Mouse (Mus musculus) kidney, adult 2 months (tissue): ENCODE measurements around the gene Gm26620. TPM values are rescaled to one million over a fixed set of nuclear protein-coding genes. Genes with fewer than 3 reads are reported as not detected.

Experiments used
- DNase-seq: peaks from one replicate; pipeline ENCODE4 v3.0.0; 2021
- H3K27ac ChIP-seq: fragments of 200-500 bp; 2 replicates; pipeline ENCODE4 v1.5.1; 2012; ENCODE audit warnings: low read depth, low read length, control low read depth, inconsistent platforms; ENCODE audit not compliant: insufficient read depth
- H3K27me3 ChIP-seq: fragments of 200-500 bp; replicated peaks from 2 replicates; pipeline ENCODE4 v1.6.1; 2012; ENCODE audit warnings: mild to moderate bottlenecking, moderate library complexity, low read length, inconsistent platforms; ENCODE audit not compliant: control insufficient read depth, insufficient read depth
- H3K36me3 ChIP-seq: fragments of 200-500 bp; 2 replicates; pipeline ENCODE4 v1.6.1; 2012; ENCODE audit warnings: mild to moderate bottlenecking, moderate library complexity, low read length, inconsistent platforms; ENCODE audit not compliant: control insufficient read depth, insufficient read depth
- H3K4me1 ChIP-seq: fragments of 200-500 bp; 2 replicates; pipeline ENCODE4 v1.6.1; 2011; ENCODE audit warnings: low read length; ENCODE audit not compliant: control insufficient read depth, insufficient read depth
- H3K4me3 ChIP-seq: fragments of 200-500 bp; 2 replicates; pipeline ENCODE4 v1.5.1; 2011; ENCODE audit warnings: mild to moderate bottlenecking, low read depth, low read length, control low read depth; ENCODE audit not compliant: insufficient read depth
- CTCF ChIP-seq: fragments of 200-500 bp; conservative IDR thresholded peaks from 2 replicates; pipeline ENCODE4 v1.5.1; 2011; ENCODE audit warnings: low read depth, mild to moderate bottlenecking, control low read depth, low read length, moderate library complexity, mixed read lengths; ENCODE audit not compliant: insufficient read depth, insufficient read length
- POLR2A ChIP-seq: fragments of 200-500 bp; IDR thresholded peaks from one replicate; pipeline ENCODE4 v1.6.1; 2011; ENCODE audit warnings: low read depth, low read length, control low read depth
- WGBS: fragments of 180-500 bp; shearing (Covaris S2); methylation state at CpG from one replicate; pipeline ENCODE4 v1.1.7; 2018; 5-methylcytosine and 5-hydroxymethylcytosine counted together
- polyA plus RNA-seq: library from polyadenylated mRNA; depleted of rRNA; stranded (reverse); fragments of >200 nt; gene quantifications from 2 replicates; pipeline ENCODE4 v1.2.3, GENCODE M21; 2012

The Gm26620 gene
- polyA plus RNA-seq, 1 experiment: 0.75 TPM

- 79% methylated on average over 11 of the region's 11 CpGs for WGBS
- Histone ChIP-seq H3K4me3 (no peak overlapping the region), H3K4me1 (peaks cover 3% of the 10 kb centered on the region; the same call in 1 of the 2 replicates), H3K27ac (no peak overlapping the region), H3K36me3 (no peaks in the 10 kb centered on the region), H3K27me3 (peaks cover 2% of the 10 kb centered on the region)
- TF ChIP-seq CTCF: no peak
- no peak for TF ChIP-seq POLR2A
- DNase-seq: no peak
Measured at GRCm38 (mm10) chr1:170911907-170912660, 27.2 kb downstream of the Gm26620 start.

DNA sequence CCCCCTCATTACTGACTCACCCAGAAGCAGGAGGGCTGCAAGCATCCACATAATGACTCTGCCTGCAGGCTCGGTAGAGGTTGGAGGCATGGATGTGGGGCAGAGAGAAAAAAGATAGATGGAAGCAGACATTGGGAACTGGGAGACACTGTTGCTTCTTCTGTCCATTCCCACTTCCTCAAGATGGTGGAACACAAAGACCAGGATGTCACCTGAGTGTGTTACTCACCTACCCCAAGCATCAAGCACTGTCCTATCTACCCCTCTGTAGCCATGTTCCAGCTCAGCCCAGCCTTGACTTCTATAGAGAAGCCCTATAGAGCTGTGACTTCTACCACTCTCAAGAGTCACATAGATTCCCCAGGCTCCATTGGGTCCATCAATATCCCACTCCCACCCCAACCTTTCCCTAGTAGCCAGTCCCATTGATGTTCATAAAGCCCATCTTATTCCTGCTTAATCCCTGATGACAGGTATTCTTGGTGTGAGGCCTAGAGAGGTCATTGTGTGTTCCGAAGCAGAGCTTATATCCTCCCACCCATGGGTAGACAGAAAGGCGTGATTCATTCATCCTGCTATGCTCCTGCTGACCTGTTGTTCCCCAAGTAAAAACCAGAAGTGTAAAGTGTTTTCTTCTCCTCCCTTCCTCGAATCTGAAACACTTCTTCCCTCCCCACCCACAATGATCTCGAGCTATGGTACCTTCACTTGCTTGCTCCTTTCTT, 28.2 kb downstream of the Gm26620 start, which contains the start of gene Fcrlb:
Fcrlb (minus strand) TSS at position 51 of the 725 bp plus-strand sequence.
- 76% methylated on average over 5 of the region's 5 CpGs for whole genome bisulfite sequencing
- no peak for DNase-seq
- H3K27ac ChIP-seq: no peak within 1 kb of the TSS
- TF ChIP-seq POLR2A (no peak), CTCF (no peak)
- no peaks in the 10 kb centered on the region for H3K36me3 ChIP-seq
- peaks cover 3% of the 10 kb centered on the region; the same call in 1 of the 2 replicates for H3K4me1 ChIP-seq
- H3K27me3 ChIP-seq: no peaks in the 10 kb centered on the region; the same call in 1 of the 2 replicates
- H3K4me3 ChIP-seq: no peak within 1 kb of the TSS

DNA sequence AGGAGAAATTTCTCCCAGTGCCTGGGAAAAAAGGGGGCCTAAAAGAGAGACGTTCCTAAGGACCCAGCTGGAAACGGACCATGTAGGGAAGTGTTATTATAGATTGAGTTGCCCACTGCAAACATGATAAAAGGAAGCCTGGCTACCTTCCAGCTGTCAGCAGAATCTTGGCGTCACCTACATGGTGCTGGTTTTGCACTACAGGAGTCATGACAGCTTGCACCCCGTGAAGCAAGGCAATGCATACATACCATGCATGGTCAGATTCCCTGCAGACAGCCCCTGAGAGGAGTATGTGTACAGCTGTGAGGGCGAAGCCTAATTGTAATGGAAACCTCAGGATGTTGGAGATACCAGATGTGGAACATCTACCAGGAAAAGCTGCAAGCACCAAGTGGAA, 30.8 kb downstream of the Gm26620 start:
- H3K36me3 ChIP-seq: no peaks in the 10 kb centered on the region
- 76% methylated on average over 5 of the region's 5 CpGs for WGBS

DNA sequence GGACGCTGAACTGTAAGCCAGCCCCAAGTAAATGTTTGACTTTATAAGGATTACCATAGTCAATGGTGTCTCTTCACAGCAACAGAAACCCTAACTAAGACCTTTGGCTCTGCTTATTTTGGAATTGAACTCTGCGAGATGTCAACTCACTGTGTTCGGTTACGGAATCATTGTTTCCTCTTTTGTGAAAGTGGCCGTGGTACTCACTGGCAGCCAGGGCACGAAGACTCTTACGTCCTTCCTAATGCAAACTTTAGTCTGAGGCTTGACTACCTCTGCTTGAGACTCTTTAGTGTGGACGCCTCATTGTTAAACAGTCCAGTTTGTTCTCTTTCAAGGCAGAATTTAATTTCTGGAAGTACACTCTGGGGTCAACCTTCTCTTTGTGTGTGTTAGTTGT, 34.4 kb downstream of the Gm26620 start:
- Histone ChIP-seq H3K4me1 (no peaks in the 10 kb centered on the region), H3K4me3 (no peak overlapping the region), H3K27me3 (no peaks in the 10 kb centered on the region), H3K27ac (no peak overlapping the region), H3K36me3 (no peaks in the 10 kb centered on the region)
- WGBS: 87% methylated on average over 8 of the region's 8 CpGs
- DNase-seq: no peak
- TF ChIP-seq POLR2A (no peak), CTCF (no peak)

More for the DNA sequence above, 30.8 kb downstream of the Gm26620 start:
- no peak for TF ChIP-seq POLR2A
- TF ChIP-seq CTCF: no peak
- no peaks in the 10 kb centered on the region for H3K4me1 ChIP-seq
- no peaks in the 10 kb centered on the region for H3K27me3 ChIP-seq
- no peak for DNase-seq
- no peak overlapping the region for H3K4me3 ChIP-seq
- no peak overlapping the region for H3K27ac ChIP-seq

- H3K4me3 ChIP-seq: no peak overlapping the region
- H3K27ac ChIP-seq: no peak overlapping the region
- H3K4me1 ChIP-seq: no peaks in the 10 kb centered on the region
- TF ChIP-seq CTCF (no peak), POLR2A (no peak)
- no peaks in the 10 kb centered on the region for H3K36me3 ChIP-seq
- WGBS: 67% methylated on average over 6 of the region's 6 CpGs
- no peak for DNase-seq
- H3K27me3 ChIP-seq: no peaks in the 10 kb centered on the region
Measured at GRCm38 (mm10) chr1:170924485-170924884, 39.6 kb downstream of the Gm26620 start.

DNA sequence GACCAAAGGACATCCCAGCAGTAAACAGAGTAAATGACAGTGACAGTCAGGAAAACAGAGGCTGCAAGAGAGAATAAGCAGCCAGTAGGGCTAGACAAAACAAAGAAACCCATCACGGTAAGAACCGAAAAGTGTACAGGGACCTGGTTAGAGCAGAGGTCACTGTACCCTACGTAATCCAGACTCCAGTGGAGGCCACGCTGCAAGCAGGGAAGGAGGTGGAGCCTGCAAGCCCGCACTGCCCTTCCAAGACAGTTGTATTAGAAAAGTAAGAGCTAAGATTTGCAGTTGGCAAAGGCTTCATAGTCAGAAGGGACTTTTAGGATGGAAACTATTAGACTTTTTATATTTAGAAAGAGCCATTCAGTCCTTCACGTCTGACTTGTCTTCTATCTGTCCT, 42.1 kb downstream of the Gm26620 start:
- H3K36me3 ChIP-seq: no peaks in the 10 kb centered on the region
- no peak overlapping the region for H3K4me3 ChIP-seq
- no peak for TF ChIP-seq POLR2A
- no peak for TF ChIP-seq CTCF
- no peak overlapping the region for H3K27ac ChIP-seq
- H3K4me1 ChIP-seq: no peaks in the 10 kb centered on the region
- peak; percentile 14 for DNase-seq
- no peaks in the 10 kb centered on the region for H3K27me3 ChIP-seq
- WGBS: 46% methylated on average over 6 of the region's 6 CpGs

DNA sequence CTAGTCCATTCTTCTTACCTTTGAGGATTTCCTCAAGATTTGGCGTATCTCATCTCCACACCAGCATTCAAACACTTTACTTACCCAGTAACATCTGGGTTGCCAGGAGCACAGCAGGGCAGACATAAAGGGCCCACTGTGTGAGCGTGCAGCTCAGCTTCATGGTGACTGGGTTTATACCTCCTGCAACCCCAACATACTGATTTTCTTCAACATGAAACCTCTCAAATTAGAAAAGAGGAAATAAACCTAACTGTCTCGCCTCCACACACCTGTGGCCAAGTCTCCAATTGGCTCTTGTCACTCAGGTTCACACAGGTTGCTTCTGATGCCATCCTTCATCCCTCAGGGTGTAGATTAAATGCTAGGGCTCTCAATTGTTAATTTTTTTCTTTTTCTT, 42.5 kb downstream of the Gm26620 start, which contains the start of gene Fcrla:
Fcrla (minus strand) TSS at position 206 of the 400 bp plus-strand sequence.
- H3K36me3 ChIP-seq: no peaks in the 10 kb centered on the region
- H3K4me3 ChIP-seq: no peak within 1 kb of the TSS
- DNase-seq: no peak
- H3K27me3 ChIP-seq: no peaks in the 10 kb centered on the region
- TF ChIP-seq POLR2A (no peak), CTCF (no peak)
- no peak within 1 kb of the TSS for H3K27ac ChIP-seq
- 92% methylated on average over 3 of the region's 3 CpGs for WGBS
- H3K4me1 ChIP-seq: no peaks in the 10 kb centered on the region
